Mouse (Mus musculus): ENCODE results near the gene Gpr137. TPM values are rescaled to one million over a fixed set of nuclear protein-coding genes. Genes with fewer than 3 reads are reported as not detected.

Gene Gpr137
- polyA plus RNA-seq, 1 experiment from 2014 or later, result 29.7 TPM

- no peaks in the 10 kb centered on the region for H3K9me3 ChIP-seq (ENCODE audit: control insufficient read depth, low read length)
- peaks cover 23% of the 10 kb centered on the region for H3K36me3 ChIP-seq (ENCODE audit: control insufficient read depth, insufficient read depth, low read length)
- H3K4me3 ChIP-seq (ENCODE audit: low read depth, low read length), result peak overlapping the region; percentile 63
- 3% methylated on average over 10 of the region's 20 CpGs for WGBS
- peak overlapping the region; percentile 73 for H3K9ac ChIP-seq (ENCODE audit: low read depth, low read length)
- H3K4me2 ChIP-seq (ENCODE audit: low read depth, low read length), result peak overlapping the region; percentile 55
- peaks cover 25% of the 10 kb centered on the region for H3K4me1 ChIP-seq (ENCODE audit: control insufficient read depth, insufficient read depth, low read length)
- H3K27ac ChIP-seq (replicated peaks; ENCODE audit: low read depth, low read length), result no peak overlapping the region
- H3K27me3 ChIP-seq (replicated peaks; ENCODE audit: control insufficient read depth, insufficient read depth, low read length), result no peaks in the 10 kb centered on the region
- DNase-seq (ENCODE audit: low spot score) (no peak), ATAC-seq (ENCODE audit: low read depth) (peak; percentile 39)
These were observed 27.0 kb upstream of the Gpr137 start for GRCm38 (mm10) chr19:6969291-6969664.

GRCm38 (mm10) chr19:6968491-6969271 lies 26.4 kb upstream of the Gpr137 start:
- peak overlapping the region; percentile 73 for H3K9ac ChIP-seq (ENCODE audit: low read depth, low read length)
- H3K36me3 ChIP-seq (ENCODE audit: control insufficient read depth, insufficient read depth, low read length), result peaks cover 27% of the 10 kb centered on the region
- no peaks in the 10 kb centered on the region for H3K9me3 ChIP-seq (ENCODE audit: control insufficient read depth, low read length)
- no peak for ATAC-seq (ENCODE audit: low read depth)
- peak overlapping the region; percentile 63 for H3K4me3 ChIP-seq (ENCODE audit: low read depth, low read length)
- H3K4me1 ChIP-seq (ENCODE audit: control insufficient read depth, insufficient read depth, low read length), result peaks cover 21% of the 10 kb centered on the region
- H3K27me3 ChIP-seq (replicated peaks; ENCODE audit: control insufficient read depth, insufficient read depth, low read length), result no peaks in the 10 kb centered on the region
- H3K27ac ChIP-seq (replicated peaks; ENCODE audit: low read depth, low read length), result no peak overlapping the region
- H3K4me2 ChIP-seq (ENCODE audit: low read depth, low read length), result peak overlapping the region; percentile 55
- 6% methylated on average over 15 of the region's 15 CpGs for WGBS
- DNase-seq (ENCODE audit: low spot score), result no peak

GRCm38 (mm10) chr19:6956461-6956860 lies 14.2 kb upstream of the Gpr137 start:
- Histone ChIP-seq H3K9me3 (ENCODE audit: control insufficient read depth, low read length) (no peaks in the 10 kb centered on the region), H3K4me1 (ENCODE audit: control insufficient read depth, insufficient read depth, low read length) (no peaks in the 10 kb centered on the region), H3K27ac (replicated peaks; ENCODE audit: low read depth, low read length) (no peak overlapping the region), H3K4me3 (ENCODE audit: low read depth, low read length) (no peak overlapping the region), H3K36me3 (ENCODE audit: control insufficient read depth, insufficient read depth, low read length) (peaks cover 72% of the 10 kb centered on the region), H3K4me2 (ENCODE audit: low read depth, low read length) (no peak overlapping the region), H3K27me3 (replicated peaks; ENCODE audit: control insufficient read depth, insufficient read depth, low read length) (no peaks in the 10 kb centered on the region), H3K9ac (ENCODE audit: low read depth, low read length) (no peak overlapping the region)
- DNase-seq (ENCODE audit: low spot score) (no peak), ATAC-seq (ENCODE audit: low read depth) (no peak)
- 73% methylated on average over 10 of the region's 10 CpGs for WGBS

DNA sequence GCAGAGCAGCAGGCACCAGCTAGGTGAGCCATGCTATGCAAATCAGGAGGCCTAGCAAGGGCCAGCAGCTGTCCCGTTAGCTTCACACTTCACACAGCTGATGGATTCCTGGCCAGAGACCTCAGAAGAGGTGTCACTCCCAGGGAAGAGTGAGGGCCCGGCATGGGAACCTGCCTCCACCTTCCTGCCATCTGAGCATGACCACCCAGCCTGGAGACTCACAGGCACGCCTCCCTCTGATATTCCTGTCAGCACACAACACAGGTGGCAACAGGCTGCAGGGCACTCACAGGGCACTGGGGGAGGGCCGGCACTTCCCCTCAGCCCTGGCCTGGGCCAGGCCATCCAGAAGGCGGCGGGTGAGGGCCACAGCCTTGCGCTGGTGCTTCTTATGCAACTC lies 13.1 kb upstream of the Gpr137 start:
- Histone ChIP-seq H3K9me3 (ENCODE audit: control insufficient read depth, low read length) (no peaks in the 10 kb centered on the region), H3K4me2 (ENCODE audit: low read depth, low read length) (no peak overlapping the region), H3K9ac (ENCODE audit: low read depth, low read length) (no peak overlapping the region), H3K4me3 (ENCODE audit: low read depth, low read length) (no peak overlapping the region), H3K36me3 (ENCODE audit: control insufficient read depth, insufficient read depth, low read length) (peaks cover 67% of the 10 kb centered on the region), H3K4me1 (ENCODE audit: control insufficient read depth, insufficient read depth, low read length) (no peaks in the 10 kb centered on the region), H3K27ac (replicated peaks; ENCODE audit: low read depth, low read length) (no peak overlapping the region), H3K27me3 (replicated peaks; ENCODE audit: control insufficient read depth, insufficient read depth, low read length) (no peaks in the 10 kb centered on the region)
- no peak for DNase-seq (ENCODE audit: low spot score)
- 86% methylated on average over 7 of the region's 7 CpGs for WGBS
- no peak for ATAC-seq (ENCODE audit: low read depth)

- no peak overlapping the region for H3K4me2 ChIP-seq (ENCODE audit: low read depth, low read length)
- H3K4me3 ChIP-seq (ENCODE audit: low read depth, low read length), result no peak overlapping the region
- no peaks in the 10 kb centered on the region for H3K27me3 ChIP-seq (replicated peaks; ENCODE audit: control insufficient read depth, insufficient read depth, low read length)
- 0 out of 2 replicates have a peak overlapping the region, but pooled peaks have one; percentile 28 for H3K9ac ChIP-seq (ENCODE audit: low read depth, low read length)
- H3K9me3 ChIP-seq (ENCODE audit: control insufficient read depth, low read length), result no peaks in the 10 kb centered on the region
- peaks cover 6% of the 10 kb centered on the region; the same call in 1 of the 2 replicates for H3K4me1 ChIP-seq (ENCODE audit: control insufficient read depth, insufficient read depth, low read length)
- ATAC-seq (ENCODE audit: low read depth) (no peak), DNase-seq (ENCODE audit: low spot score) (no peak)
- WGBS, result 62% methylated on average over 9 of the region's 9 CpGs
- H3K27ac ChIP-seq (replicated peaks; ENCODE audit: low read depth, low read length), result no peak overlapping the region
- peaks cover 55% of the 10 kb centered on the region for H3K36me3 ChIP-seq (ENCODE audit: control insufficient read depth, insufficient read depth, low read length)
These were observed 11.8 kb upstream of the Gpr137 start for GRCm38 (mm10) chr19:6954046-6954445.

GRCm38 (mm10) chr19:6952712-6953037 lies 10.4 kb upstream of the Gpr137 start:
- peak overlapping the region; percentile 96 for H3K27ac ChIP-seq (replicated peaks; ENCODE audit: low read depth, low read length)
- H3K9ac ChIP-seq (ENCODE audit: low read depth, low read length), result peak overlapping the region; percentile 77
- H3K9me3 ChIP-seq (ENCODE audit: control insufficient read depth, low read length), result no peaks in the 10 kb centered on the region

GRCm38 (mm10) chr19:6951994-6952711 lies 9.9 kb upstream of the Gpr137 start:
- Histone ChIP-seq H3K36me3 (ENCODE audit: control insufficient read depth, insufficient read depth, low read length) (peaks cover 36% of the 10 kb centered on the region), H3K27ac (replicated peaks; ENCODE audit: low read depth, low read length) (peak overlapping the region; percentile 96), H3K9ac (ENCODE audit: low read depth, low read length) (peak overlapping the region; percentile 77), H3K4me3 (ENCODE audit: low read depth, low read length) (peak overlapping the region; percentile 63), H3K27me3 (replicated peaks; ENCODE audit: control insufficient read depth, insufficient read depth, low read length) (no peaks in the 10 kb centered on the region), H3K4me1 (ENCODE audit: control insufficient read depth, insufficient read depth, low read length) (peaks cover 6% of the 10 kb centered on the region; the same call in 1 of the 2 replicates), H3K9me3 (ENCODE audit: control insufficient read depth, low read length) (no peaks in the 10 kb centered on the region), H3K4me2 (ENCODE audit: low read depth, low read length) (peak overlapping the region; percentile 85)
- 2% methylated on average over 27 of the region's 31 CpGs for WGBS
- DNase-seq (ENCODE audit: low spot score), result peak; percentile 48
- ATAC-seq (ENCODE audit: low read depth), result peak; percentile 20

More at GRCm38 (mm10) chr19:6952712-6953037, 10.4 kb upstream of the Gpr137 start:
- peaks cover 6% of the 10 kb centered on the region; the same call in 1 of the 2 replicates for H3K4me1 ChIP-seq (ENCODE audit: control insufficient read depth, insufficient read depth, low read length)
- ATAC-seq (ENCODE audit: low read depth) (no peak), DNase-seq (ENCODE audit: low spot score) (peak; percentile 31)
- H3K4me3 ChIP-seq (ENCODE audit: low read depth, low read length), result peak overlapping the region; percentile 63; the same call in 1 of the 2 replicates
- H3K36me3 ChIP-seq (ENCODE audit: control insufficient read depth, insufficient read depth, low read length), result peaks cover 41% of the 10 kb centered on the region
- H3K4me2 ChIP-seq (ENCODE audit: low read depth, low read length), result peak overlapping the region; percentile 85
- no peaks in the 10 kb centered on the region for H3K27me3 ChIP-seq (replicated peaks; ENCODE audit: control insufficient read depth, insufficient read depth, low read length)
- WGBS, result 21% methylated on average over 3 of the region's 3 CpGs

GRCm38 (mm10) chr19:6951381-6951968 lies 9.2 kb upstream of the Gpr137 start:
- Histone ChIP-seq H3K4me1 (ENCODE audit: control insufficient read depth, insufficient read depth, low read length) (peaks cover 6% of the 10 kb centered on the region; the same call in 1 of the 2 replicates), H3K4me2 (ENCODE audit: low read depth, low read length) (peak overlapping the region; percentile 85), H3K27ac (replicated peaks; ENCODE audit: low read depth, low read length) (peak overlapping the region; percentile 96), H3K36me3 (ENCODE audit: control insufficient read depth, insufficient read depth, low read length) (peaks cover 30% of the 10 kb centered on the region), H3K9ac (ENCODE audit: low read depth, low read length) (peak overlapping the region; percentile 77), H3K27me3 (replicated peaks; ENCODE audit: control insufficient read depth, insufficient read depth, low read length) (no peaks in the 10 kb centered on the region), H3K9me3 (ENCODE audit: control insufficient read depth, low read length) (no peaks in the 10 kb centered on the region), H3K4me3 (ENCODE audit: low read depth, low read length) (peak overlapping the region; percentile 63)
- DNase-seq (ENCODE audit: low spot score) (peak; percentile 97), ATAC-seq (ENCODE audit: low read depth) (peak; percentile 86)
- under 1% methylated on average over 34 of the region's 35 CpGs for whole genome bisulfite sequencing

Measured in embryonic facial prominence, embryonic 14.5 days (tissue).